Mouse (Mus musculus) ovary, postnatal 14 days (tissue): ENCODE measurements around the gene Gxylt1.
"Not testable (repeated sequence)": the region's sequence is repeated elsewhere in the genome, so short reads cannot be mapped to it uniquely, and the experiment has no call there.

Source experiments
- DNase-seq: peaks from one replicate; pipeline ENCODE4 v3.0.0; 2022; ENCODE audit warnings: low spot score

Gxylt1 gene

DNA sequence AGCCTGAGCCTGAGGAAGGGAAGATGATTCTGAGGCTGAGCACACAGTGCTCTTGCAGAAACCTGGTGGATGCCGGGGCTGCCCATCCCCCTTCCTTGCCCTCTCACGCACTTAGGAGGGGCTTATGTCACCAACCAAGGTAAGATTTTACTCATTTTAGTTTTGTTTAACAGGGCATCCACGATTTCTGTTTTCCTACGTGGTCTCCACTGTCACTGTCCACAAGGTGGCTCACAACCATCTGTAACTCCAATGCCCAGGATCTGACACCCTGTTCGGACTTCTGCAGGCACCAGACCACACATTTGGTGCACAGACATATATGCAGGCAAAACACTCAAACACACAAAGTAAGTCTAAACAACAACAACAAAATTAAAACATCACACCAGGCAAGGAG lies 12.2 kb downstream of the Gxylt1 start:
- no peak for DNase-seq

DNA sequence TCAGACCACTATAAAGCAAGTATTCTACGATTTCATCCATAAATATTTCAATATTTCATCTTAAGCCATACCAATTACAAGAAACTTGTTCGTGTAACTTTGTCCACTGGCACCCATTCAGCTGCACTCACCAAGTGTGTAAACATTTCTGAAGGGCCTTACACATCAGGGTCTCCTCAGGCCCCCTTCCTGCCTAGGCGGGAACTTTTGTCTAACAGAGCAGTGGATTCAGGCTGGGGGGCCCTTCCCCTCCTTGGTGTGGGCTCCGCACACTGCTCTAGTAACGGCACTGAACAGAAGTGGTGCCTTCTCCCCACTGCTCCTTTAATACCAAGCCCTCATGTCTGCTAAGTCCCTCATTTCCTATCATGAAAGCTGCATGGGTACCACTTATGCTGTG lies 12.7 kb downstream of the Gxylt1 start:
- DNase-seq = no peak

DNA sequence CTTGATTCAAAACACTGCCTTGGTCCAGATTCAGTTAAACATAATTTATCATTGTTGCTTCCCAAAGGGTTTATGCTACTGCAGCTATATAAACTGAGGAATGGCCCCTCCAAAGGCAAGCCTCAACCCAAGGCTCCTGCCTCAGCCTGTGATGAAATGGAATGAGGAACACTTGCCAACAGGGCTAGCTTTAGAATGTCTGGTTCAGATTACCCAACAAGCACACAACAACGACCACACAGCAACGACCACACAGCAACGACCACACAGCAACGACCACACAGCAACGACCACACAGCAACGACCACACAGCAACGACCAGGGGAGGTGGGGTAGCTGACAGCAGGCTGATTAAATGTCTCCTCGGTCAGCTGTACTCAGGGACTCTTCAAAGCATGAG lies 15.0 kb downstream of the Gxylt1 start:
- DNase-seq = no peak

DNA sequence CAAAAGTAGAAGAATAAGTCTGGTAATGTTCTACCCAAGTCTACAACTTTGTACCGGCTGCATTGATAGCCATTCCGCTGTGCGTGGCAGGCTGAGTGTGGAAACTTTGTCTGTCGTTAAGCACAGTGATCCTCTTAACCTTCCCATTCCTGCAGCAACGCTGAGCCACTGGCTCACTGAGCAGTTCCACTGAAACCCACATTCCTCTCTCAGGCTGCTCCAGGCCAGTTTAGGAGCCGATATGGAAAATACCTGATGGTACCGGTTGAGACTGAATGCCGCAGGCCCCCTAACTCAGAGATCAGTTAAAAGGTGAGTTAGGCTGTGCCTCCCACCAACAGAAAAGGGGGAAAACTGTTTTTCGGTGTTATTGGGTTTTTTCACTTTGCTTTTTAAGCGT lies 19.7 kb downstream of the Gxylt1 start:
- no peak for DNase-seq

DNA sequence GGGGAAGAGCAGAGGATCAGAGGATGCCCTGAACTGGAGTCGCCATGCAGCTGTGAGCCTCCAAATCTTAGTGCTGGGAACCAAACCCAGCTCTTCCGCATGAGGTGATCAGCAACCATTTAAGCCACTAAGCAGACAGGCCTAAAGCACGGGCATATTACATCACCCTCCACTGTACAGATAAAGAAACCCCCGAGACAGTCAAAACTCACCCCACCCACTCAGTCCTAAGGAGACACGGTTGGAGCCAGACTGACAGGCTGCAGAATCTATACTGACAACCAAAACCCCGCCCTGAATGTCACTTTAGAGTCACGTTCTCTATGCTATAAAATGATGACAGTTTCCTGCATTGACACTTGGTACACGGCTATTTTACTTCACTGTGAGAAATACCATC lies 21.8 kb downstream of the Gxylt1 start:
- no peak for DNase-seq

DNA sequence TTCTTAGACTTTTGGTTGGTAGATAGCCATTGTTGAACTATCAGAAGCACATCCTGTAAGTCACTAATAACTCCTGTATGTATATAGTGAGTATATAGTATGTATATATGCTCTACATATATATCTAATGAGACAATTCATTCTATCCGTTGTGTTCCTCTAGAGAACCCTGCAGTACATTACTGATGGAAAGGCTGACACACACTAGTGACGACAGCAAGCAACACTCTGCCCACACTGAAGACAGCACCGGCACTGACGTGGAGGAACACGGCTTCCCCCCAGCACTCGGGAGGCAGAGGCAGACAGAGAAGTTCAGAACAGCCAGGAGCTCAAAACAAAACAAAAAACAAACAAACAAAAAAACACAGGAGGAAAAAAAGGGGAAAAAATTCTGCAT lies 22.6 kb downstream of the Gxylt1 start:
- no peak for DNase-seq

DNA sequence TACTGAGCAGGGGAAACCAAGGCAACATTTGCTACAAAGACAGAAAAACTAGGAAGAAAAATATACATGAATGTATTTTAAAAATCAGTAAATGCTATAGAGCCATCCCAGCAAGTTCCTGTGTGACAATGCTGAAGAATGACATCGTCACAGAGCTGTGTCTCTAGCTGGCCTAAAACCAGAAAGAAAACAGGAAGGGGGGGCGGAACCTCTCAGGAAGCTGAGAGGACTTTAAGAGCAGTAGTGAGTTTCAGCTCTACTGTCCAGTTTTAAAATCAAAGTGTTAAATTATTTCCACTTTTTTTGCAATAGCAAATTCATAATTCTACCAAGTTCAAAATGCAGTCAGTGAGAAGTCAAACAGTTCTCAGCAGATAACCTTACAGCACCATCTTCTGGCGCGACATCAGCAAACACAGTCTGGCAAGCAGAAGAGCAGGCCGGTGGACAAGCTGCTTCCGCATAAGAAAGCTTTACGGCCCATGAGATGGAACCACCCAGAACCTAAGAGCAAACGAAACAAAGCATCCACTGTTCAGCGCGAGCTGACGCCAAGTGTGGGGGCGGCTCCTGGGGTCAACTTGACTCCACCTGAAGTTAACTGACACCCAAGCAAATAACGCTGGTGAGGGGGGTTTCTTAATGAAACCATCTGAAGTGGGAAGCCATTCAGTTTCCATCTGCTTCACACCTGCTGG lies 23.3 kb downstream of the Gxylt1 start:
- no peak for DNase-seq

DNA sequence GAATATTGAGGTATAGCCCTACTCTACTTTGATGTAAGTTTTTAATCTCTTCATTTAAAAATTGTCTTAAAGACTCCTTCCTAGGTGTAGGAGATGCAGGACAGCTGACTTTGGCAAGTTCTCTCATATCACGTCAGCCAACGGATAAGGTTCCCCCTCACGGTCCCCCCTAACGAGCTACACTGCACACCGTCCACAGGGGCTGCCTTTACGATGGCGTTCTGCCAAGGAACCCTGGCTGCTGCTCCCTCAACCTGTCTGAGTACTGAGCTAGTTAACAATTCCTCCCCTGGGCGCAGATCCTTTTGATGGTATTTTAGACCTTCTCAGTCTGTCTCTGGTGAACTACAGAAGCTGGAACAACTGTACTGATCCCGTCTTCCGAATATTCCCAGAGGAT lies 31.8 kb downstream of the Gxylt1 start:
- DNase-seq = no peak

DNA sequence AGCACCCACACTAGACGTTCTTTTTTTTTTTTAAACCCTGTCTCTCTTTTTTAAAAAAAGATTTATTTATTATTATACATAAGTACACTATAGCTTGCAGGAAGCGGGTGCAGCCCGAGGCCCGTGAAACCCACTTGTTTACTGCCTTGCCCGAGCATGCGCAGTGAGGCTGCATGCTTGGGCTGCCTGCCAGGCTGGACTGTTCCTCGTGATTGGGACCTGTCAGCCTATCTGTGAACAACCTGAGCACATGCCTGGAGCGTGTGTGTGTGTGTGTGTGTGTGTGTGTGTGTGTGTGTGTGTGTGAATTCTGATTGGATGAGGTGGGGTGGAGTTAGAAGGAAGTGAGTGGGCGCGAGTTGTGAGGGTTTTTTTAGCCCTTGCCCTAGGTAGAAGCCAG lies 38.5 kb downstream of the Gxylt1 start:
- DNase-seq = not testable (repeated sequence)

DNA sequence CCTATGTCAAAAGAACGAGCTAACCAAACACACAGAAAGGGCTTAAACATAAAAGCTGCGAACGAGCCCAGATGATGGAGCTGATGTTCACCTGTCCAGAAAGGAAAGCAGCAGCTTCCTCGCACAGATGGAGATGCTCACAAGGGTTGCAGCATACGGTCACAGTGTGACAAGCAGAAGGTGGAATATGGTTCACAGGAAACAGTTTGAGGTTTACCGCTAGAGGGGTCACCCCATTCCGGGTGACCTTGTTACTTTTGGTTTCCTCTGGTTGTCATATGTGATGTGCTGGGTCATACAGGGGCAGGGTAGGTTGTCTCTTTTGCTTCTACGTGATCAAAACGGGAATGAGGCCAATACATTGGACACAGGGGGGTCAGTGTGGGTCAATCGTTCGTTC lies 46.0 kb downstream of the Gxylt1 start:
- DNase-seq = no peak

DNA sequence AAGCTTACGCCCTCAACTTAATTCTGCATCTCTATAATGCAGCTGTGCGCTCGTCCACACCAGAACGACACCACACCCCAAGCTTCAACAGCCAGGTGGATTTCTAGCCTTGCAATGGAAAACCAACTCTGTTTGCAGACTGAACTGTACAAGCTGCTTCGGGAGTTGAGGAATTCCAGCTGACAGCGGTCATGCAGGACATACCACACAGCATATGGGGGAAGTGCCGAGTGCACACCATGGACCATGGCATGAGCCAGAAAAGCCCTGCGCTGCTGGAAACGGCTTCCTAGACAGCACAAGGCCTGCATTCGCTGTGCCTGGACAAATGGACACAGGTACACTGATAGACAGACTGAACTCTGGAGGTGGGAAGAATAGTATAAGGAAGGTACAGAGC lies 46.6 kb downstream of the Gxylt1 start:
- DNase-seq = no peak

DNA sequence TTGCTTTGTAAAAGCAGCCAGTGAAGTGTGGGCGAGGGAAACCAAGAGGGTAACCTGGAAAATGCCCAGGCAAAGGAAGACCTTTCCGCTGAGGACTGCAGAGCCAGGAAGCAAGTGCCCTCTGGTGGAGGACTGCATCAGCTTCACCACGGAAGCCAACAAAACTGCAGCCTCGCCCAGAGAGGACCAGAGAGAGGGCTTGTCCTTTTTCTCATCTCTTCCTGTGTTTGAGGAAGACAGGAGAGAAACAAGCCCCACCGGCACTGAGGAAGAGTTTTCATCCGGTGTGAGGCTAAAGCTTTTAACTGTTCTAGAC lies 47.3 kb downstream of the Gxylt1 start:
- DNase-seq = no peak

DNA sequence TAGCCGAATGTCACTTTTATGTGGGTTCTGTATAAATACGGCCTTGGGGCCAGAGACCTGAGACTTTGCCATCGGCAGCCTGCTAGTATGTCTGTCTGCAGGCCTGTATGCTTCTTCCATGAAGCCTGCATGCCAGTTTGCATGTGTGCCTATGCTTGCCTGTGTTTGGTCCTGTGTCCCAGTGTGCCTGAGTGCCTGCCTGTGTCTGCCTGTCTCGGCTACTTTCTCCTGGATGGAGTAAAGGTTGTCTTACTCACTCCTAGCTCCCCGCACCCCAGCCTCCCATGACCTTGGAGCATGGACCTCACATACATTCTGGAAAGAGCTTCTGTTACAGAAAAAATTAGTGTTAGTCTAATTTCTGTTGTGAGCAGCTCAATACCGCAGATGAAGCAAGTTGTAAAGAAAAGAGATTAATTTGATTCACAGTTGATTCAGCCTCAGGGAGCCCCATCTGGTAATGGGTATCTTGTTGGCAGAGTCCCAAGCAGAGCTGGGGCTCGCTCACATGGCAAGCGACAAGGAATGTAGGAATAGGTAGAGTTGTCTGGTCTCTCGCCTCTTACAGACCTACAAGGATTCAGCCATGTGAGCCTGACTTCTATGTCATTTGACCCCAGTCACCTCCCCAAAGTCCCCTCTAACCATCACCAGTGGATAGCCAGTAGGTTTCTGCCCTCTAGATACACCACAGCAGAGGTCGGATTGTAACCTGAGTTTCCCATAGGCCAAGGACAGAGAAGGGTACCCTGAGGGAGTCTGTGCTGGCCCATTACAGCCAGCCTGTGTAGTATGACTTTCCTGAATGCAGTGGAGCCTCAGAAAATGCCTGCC lies 47.8 kb downstream of the Gxylt1 start:
- DNase-seq = no peak

DNA sequence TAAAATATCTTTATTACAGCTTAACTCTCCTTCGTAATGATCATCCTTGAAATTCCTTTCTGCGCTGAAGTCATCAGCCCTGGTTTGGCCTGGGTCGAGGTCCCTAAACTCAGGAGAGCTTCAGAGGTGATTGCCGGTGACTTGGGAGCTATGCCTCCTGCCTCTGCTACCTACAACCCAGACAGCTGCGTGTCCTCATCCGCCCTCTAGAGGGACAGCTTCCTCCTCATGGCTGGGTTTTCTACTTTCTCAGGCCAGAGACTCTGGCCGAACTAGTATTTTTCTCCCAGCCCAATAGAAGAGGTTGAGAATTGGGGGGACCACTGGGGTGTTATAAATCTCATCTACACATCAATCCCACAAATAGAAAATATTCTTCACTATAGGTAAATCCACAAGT lies 52.5 kb downstream of the Gxylt1 start:
- DNase-seq = no peak

DNA sequence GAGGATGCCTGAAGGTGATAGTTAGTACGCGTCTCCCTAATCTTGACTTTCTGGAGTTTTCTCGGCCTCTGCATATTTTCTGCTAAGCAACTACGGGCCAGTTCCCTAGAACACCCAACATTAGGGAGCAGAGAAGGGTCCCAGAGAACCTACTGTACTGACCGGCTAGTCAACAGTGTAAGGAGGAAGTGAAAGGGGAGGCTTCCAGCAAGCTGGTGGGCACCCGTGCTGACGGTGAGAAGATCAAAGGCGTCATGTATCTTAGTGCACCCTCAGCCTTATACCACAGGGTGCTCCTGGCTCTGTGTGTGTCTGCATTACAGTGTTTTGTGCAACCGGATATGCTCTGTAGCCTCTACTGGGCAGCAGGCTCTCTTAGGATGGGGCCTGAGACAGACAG lies 62.4 kb downstream of the Gxylt1 start:
- no peak for DNase-seq

DNA sequence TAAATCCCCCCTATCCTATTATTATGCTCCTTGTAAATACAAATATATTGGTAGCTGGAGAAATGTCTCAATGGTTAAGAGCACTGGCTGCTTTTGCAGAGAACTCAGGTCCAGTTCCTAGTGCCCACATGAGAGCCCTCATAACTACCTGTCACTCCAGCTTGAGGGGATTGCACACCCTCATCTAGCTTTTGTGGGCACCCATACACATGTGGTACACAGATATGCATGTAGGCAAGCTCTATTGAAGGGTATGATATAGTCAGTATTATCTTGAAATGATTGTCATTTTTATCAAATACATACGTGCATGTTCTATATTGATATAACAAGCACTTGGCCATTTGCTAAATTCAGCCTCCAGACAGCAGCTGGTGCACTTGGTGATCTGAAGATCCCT lies 70.1 kb downstream of the Gxylt1 start:
- DNase-seq = no peak

DNA sequence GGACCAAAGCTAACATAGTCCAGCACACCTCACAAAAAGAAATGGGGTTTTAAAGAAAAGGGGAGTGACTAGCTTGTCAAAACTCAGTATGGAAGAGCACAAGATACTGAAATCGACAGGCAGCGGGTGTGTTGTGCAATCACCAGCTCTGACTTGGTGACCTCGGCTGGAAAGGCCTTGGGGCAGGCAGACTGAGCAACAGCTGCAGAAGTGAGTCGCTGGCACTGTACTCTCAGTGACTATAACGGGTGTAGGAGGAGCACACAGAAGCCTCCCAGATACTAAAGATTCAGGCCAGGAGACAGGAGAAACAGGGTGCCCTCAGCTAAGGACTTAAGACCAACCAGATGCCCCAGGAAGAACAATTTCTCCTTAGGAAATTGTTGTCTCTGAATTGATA lies 73.0 kb downstream of the Gxylt1 start:
- DNase-seq = no peak

DNA sequence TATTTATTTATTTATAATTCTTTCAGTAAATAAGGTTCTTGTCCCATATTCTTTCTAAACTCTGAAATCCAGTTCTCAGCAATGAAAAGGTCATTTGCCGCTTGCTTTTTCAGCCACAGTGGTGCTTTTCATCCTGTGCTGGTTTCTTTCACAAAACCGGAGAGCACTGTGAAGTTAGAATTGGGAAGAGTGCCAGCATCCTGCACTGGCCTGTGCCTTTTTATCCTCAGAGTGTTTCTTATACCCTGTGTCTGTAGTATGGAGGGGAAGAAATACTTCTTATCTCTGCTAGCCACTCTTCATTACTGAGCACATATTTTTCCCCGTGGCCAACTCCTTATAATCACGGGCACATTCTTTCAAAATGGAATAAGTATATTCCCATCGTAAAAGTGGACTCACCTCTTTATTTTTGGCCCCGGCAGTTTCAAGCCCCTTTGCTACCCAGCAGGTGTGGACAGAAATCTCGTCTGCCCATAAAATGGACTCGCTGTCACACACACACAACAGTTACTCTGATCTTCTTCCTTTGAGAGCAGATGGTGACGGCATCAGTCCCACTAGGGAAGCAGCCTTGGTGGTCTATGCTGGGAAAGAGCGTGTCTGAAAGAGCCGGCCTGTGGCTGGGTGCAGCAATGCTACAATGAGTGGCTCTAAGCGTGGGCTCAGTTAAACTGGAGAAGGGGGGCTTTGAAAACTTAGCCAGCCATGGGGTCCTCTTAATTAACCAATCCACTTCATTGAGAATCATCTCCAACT lies 83.4 kb downstream of the Gxylt1 start:
- DNase-seq = no peak
